Mouse (Mus musculus) thymus, postnatal 25 days (tissue): Measurements from ENCODE around the gene Adad2.

Experiments used
- DNase-seq: peaks from one replicate; pipeline ENCODE4 v3.0.0; 2022

Adad2 gene

DNA sequence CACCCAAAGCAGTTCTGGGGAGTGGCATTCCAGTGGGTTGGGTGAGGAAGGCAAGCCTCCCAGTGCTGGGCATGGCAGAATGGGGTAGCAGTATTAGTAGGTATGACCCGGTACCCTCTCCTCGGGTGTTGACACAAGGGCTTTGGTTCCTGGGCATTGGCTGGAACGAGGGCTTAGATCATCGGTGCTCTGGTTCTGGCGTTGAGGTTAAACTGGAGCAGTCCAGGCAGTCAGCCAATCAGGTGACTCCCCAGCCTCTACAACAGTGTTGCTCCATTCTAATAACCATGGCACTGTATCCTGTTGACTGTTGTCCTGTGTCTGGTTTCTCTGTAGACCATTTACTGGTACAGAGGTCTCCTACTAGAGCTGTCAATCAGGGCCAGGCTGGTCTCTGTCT is 5.0 kb downstream of the Adad2 start:
- no peak for DNase-seq

GRCm38 (mm10) chr8:119618887-119619286 is 6.3 kb downstream of the Adad2 start:
- no peak for DNase-seq

DNA sequence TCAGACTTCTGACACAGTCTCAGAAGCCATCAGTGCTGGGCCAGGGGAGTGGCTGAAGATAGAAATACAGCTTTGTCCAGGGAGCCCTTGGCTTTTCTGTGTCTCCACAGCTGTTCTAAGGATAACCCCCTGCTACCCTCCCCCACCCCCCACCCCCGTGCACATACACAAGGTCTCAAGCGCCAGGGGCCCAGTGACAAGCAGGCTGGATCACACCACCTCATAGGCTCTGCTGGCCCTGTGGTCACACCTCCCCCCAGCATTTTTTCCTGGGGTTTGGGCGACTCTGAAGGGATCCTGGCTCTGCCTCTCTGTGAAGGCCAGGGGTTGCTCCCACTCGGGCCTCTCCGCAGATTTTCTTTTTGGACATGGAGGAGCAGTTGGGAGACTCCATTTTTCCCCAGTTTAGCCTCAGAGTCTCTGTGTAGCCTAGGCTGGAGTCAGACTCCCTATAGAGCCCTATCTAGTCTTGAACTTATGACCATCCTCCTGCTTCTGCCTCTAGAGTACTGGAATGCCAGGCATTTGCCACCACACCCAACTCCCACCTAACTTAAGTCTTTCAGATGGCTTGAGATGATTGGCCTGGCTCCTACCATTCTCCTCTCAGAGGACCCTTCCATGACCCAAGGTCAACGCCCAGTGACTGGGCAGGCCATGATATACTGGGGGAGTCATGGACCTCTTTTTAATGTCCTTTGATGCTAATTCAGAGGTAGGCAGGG is 7.7 kb downstream of the Adad2 start:
- no peak for DNase-seq

GRCm38 (mm10) chr8:119620848-119621465 is 8.4 kb downstream of the Adad2 start:
- DNase-seq: no peak

DNA sequence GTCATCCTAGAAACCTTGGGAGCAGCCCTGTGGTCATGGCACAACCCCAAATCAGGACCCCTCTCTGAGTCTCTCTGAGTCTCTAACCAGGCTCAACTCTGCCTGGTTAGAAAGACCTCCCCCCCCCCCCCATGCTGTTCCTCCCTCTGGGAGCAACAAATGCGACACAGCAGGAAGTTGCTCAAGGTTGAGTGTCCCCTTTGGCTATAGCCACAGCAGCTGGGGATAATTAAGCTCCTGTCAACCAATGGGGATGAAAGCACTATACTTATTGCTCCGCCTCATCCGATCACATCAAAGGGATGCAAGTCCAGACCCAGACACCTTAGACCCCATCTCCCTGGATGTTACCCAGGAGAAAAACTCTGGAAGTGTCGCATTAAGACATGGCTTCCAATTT is 10.0 kb downstream of the Adad2 start:
- no peak for DNase-seq

- no peak for DNase-seq
Measured at GRCm38 (mm10) chr8:119623061-119623460, 10.5 kb downstream of the Adad2 start.

GRCm38 (mm10) chr8:119623744-119624143 is 11.2 kb downstream of the Adad2 start:
- no peak for DNase-seq

GRCm38 (mm10) chr8:119624916-119625315 is 12.4 kb downstream of the Adad2 start:
- no peak for DNase-seq

DNA sequence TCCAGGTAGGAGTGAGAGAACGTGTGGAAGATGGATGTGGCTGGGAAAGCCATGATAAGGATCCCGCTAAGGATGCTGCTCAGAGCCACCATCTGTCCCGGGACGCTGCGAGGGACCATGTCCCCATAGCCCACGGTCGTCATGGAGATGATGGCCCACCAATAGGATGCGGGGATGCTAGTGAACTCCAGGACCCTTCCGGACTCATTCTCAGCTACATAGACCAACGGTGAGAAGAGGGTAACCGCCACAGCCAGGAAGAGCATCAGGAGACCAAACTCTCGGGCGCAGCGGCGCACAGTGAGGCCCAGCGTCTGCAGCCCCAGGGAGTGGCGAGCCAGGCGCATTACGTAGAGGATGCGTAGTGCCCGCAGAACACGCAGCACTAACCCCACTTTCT is 13.2 kb downstream of the Adad2 start:
- DNase-seq: no peak

DNA sequence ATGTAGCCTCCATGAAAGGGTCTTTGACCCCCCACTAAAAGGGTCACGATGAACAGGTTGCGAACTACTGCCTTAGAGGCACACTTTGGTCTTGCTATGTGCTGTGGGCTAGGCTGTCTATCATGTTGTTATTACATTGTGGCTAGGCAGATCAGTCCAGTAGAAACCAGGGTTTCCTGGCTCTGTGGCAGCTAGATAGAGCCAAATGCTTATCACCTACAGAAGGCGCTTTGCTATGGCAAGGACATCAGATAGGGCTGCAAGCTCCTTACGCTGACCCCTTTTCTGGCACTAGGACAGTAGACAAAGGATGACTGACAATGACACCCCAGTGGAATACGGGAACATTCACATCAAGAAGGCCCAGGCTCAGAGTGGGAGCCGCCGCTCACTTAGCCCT is 14.7 kb downstream of the Adad2 start:
- no peak for DNase-seq

- no peak for DNase-seq
Measured at GRCm38 (mm10) chr8:119627613-119628359, 15.2 kb downstream of the Adad2 start.

GRCm38 (mm10) chr8:119630841-119631240 is 18.3 kb downstream of the Adad2 start:
- DNase-seq: no peak

DNA sequence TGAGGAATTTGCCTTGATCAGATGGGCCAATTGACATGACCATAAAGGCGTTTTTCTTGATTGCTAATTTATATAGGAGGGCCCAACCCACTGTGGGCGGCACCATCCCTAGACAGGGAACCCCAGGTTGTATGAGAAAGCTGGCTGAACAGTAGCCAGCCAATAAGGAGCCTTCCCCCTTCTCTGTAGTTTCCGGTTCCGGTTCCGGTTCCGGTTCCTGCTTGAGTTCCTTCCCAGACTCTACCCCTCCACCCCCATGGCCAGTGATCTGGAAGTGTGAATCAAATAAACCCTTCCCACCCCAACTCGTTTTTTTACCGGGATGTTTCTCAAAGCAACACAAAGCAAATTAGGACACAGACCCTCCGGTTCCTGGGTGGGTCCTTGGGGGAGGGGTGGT is 19.7 kb downstream of the Adad2 start:
- DNase-seq: no peak

DNA sequence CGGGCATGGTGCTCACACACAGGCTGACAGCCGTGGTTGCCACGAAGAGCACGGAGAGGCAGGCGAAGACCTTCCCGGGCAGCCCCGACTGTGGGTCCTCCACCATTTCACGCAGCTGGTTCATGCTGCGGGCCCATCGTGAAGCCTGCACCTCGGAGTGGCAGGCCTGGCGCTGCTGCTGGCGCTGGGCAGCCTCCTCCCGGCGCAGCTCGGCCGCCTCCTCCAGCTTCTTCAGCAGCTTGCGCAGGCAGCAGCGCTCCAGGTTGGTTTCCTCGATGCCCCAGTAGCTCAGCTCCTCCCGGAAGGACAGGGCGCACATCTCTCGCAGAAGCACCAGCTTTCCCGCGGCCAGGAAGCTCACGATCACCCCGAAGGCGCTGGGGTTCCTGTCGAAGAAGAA is 20.4 kb downstream of the Adad2 start:
- no peak for DNase-seq

DNA sequence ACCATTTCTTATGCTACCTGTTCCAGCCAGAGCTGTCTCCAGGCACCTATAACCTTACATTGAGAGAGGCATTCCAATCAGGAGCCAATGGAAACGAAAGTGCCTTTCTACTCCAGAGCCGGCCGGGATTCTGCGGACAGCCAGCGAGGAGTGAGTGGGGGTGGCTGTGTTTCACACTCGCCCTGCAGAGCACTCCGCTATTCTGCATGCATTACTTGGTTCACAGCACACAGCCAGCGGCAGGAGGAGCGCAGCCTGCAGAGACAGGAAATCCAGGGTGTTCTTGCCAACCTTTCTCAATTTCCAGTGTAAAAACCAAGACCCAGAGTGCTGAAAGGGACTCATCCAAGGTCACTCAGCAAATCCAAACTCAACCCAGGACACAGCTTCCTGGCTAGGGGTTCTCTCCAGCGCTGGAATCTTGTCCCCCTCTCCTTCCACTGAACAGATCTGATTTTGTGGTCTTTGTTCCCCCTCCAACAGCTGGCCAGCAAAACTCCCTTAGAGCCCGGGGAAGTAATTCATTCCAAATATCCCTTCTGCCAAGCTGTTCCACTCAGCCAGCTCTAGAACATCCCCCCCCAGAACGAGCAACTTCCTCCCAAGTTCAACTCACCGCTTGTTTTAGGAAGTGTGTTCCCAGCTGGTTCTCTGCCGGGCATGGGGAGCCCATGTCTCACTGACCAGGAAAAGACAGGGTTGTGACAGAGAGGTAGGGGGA is 22.2 kb downstream of the Adad2 start:
- DNase-seq: no peak

GRCm38 (mm10) chr8:119635378-119635777 is 22.8 kb downstream of the Adad2 start, which contains the start of gene Kcng4:
Gene Kcng4, minus strand, starts transcription at chr8:119635680.
- no peak for DNase-seq

DNA sequence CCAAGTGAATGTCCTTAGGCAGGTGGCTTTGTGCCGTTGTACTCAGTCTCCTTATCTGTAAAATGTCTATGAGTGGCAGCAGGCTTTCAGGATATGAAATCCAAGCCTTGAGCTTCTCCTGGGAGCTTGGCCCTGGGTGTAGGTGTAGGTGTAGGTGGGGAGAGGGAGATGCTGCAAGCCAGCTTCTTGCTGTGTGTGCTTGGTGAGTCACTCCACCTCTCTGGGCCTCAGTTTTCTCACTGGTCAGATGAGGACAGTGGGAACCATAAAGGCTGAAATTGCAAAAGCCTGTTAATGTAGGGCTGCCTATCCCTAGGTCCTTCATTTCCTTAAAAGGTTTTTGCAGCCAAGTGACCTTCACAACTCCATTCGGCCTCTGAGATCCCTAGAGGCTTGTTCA is 23.4 kb downstream of the Adad2 start:
- no peak for DNase-seq

DNA sequence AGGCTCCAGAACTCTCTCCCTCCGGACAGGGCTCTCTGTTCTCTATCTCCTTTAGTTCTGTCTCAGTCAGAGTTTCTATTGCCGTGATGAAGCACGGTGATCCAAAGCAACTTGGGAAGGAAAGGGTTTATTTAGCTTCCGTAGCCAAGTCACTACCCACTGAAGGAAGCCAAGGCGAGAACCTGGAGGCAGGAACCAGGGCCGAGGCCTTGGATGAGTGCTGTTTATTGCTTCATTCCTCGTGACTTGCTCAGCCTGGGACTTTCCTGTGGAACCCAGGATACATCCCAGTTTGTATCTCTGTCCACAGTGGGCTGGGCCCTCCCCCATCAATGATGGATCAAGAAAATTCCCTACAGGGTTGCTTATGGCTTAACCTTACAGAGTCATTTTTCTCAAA is 24.2 kb downstream of the Adad2 start:
- no peak for DNase-seq

GRCm38 (mm10) chr8:119637381-119637780 is 24.8 kb downstream of the Adad2 start:
- no peak for DNase-seq

- no peak for DNase-seq
Measured at GRCm38 (mm10) chr8:119638261-119638660, 25.7 kb downstream of the Adad2 start.

DNA sequence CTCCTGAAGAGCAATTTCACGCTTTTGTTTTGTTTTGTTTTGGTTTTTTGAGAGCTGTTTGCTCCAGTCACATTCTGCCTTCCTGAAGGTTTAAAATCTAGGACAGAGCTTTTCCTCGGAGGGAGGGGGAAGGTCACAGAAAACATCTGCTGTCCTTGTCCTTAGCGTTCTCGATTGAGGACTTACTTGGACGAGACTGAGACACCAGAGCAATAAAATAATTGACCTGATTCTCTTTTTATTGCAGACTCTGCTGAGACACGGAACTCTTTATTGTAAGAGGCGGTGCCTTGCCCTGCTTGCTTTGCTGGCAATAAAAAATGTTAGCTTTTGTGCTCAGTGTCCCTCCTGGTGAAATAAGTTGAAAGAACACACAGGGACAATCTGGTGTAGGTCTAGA is 27.3 kb downstream of the Adad2 start:
- no peak for DNase-seq

DNA sequence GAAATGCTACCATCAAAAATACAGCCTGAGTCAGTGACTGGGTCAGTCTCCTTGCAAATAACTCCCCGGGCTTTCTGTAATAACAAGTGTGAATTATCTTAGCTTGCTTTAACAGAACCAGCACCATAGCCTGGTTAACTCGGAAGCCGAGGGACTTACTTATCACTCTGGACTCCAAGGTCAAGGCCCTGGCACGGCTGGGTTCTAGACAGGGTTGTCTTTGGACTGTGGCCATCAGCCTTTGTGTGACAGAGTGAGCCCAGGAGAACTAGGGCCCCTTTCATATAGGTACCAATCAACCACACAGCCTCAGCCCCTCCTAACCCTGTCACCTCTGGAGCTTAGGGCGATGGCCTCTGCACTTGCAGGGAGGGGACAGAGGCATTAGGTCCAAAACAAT is 28.5 kb downstream of the Adad2 start:
- no peak for DNase-seq

DNA sequence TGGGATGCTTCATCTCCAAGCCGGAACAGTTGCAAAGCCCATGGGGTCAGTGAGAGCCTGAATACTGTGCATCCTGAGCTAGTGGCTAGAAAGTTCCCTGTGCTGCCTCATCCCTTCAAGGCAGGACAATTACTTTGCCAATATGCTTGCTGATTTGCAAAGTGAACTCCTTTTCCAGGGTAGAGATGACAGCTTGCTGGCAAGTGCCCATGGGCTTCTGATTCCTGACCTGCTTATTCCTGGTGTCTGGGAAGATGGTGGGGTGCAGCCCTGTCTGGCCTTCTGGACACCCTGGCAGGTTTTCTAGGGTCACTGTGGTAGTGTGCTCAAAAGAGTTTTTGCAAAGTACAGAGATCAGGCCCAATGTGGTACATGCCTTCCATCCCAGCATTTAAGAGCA is 30.4 kb downstream of the Adad2 start:
- no peak for DNase-seq
